Mouse (Mus musculus) embryonic fibroblast, embryonic 13.5 days (primary cell): ENCODE measurements at regions not wholly inside any gene's neighbourhood (a gene's known extent, or its start where the extent isn't known, plus 50 kb on each side); places are given as distances from the start of the nearest gene placed in this dataset.

Source experiments
- H3K27ac ChIP-seq: 2 replicates; pipeline ENCODE4 v1.5.1; 2012; ENCODE audit warnings: low read length, control low read depth, inconsistent platforms; ENCODE audit not compliant: insufficient read depth
- H3K4me1 ChIP-seq: 2 replicates; pipeline ENCODE4 v1.6.1; 2011; ENCODE audit warnings: low read length; ENCODE audit not compliant: control insufficient read depth, insufficient read depth
- H3K4me3 ChIP-seq: 2 replicates; pipeline ENCODE4 v1.5.1; 2011; ENCODE audit warnings: mild to moderate bottlenecking, control low read depth, low read length; ENCODE audit not compliant: insufficient read depth
- CTCF ChIP-seq: IDR thresholded peaks from 2 replicates; pipeline ENCODE4 v1.5.1; 2011; ENCODE audit warnings: mild to moderate bottlenecking, control low read depth, low read length, moderate library complexity, borderline replicate concordance; ENCODE audit not compliant: insufficient read depth
- POLR2A ChIP-seq: IDR thresholded peaks from 2 replicates; pipeline ENCODE4 v1.6.1; 2011; ENCODE audit warnings: low read depth, mild to moderate bottlenecking, control low read depth, low read length, moderate library complexity

DNA sequence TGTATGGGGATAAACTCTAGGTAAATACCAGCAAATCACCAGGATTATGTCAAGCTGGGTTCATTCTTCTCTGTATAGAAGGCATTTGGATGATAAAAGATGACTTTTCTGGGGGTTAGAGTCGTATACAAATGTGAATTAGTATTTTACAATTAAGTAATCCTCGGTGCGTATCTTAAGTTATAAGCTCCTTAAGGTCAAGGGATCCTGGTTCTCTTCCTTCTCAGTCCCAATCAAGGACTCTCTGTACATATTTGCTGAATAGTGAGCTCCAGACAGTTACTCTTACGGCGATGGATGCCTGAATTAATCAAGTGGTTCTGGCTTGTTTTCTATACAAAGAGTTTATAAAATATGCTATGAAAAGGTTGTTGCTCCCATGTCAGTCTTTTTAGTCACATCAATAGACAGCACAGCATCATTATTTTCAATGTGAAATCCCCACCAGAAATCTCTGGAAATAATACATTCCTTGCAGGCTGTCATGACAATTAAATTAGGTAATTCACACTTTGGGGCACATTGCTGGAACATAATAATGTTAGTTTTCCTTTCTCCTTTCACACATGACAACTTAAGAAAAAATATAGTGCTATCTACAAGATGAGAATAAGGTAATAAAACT, 64.0 kb upstream of the Cwc22 start:
- Histone ChIP-seq H3K4me1 (no peaks in the 10 kb centered on the region), H3K4me3 (no peak overlapping the region), H3K27ac (no peak overlapping the region)
- TF ChIP-seq CTCF (no peak), POLR2A (no peak)

GRCm38 (mm10) chr2:78008094-78008493, 61.9 kb upstream of the Cwc22 start:
- Histone ChIP-seq H3K27ac (no peak overlapping the region), H3K4me1 (no peaks in the 10 kb centered on the region), H3K4me3 (no peak overlapping the region)
- TF ChIP-seq CTCF (no peak), POLR2A (no peak)

GRCm38 (mm10) chr2:78005402-78006021, 59.3 kb upstream of the Cwc22 start:
- no peak for TF ChIP-seq POLR2A
- no peak for TF ChIP-seq CTCF
- Histone ChIP-seq H3K4me1 (no peaks in the 10 kb centered on the region), H3K27ac (no peak overlapping the region), H3K4me3 (no peak overlapping the region)

GRCm38 (mm10) chr2:78004426-78004825, 58.3 kb upstream of the Cwc22 start:
- no peaks in the 10 kb centered on the region for H3K4me1 ChIP-seq
- H3K4me3 ChIP-seq: no peak overlapping the region
- TF ChIP-seq POLR2A (no peak), CTCF (no peak)
- H3K27ac ChIP-seq: no peak overlapping the region
